Mouse (Mus musculus) inflammation-experienced regulatory T-cells, adult 6 months (primary cell): ENCODE results near the gene Cnr2. TPM values are rescaled to one million over a fixed set of nuclear protein-coding genes. Genes with fewer than 3 reads are reported as not detected.

ENCODE experiments used
- ATAC-seq: one replicate; pipeline ENCODE4 v1.8.0; 2017
- polyA plus RNA-seq, 3 experiments: library from polyadenylated mRNA; unstranded; fragments of 100-300 nt; shearing (Covaris generic); gene quantifications; one replicate each; pipeline ENCODE4 v1.2.1; 2017

The Cnr2 gene
- polyA plus RNA-seq, 3 experiments from 2014 or later = 1.9 to 8.0 (median 7.0) TPM

- ATAC-seq = peak; percentile 84
These were observed 18.6 kb upstream of the Cnr2 start for GRCm38 (mm10) chr4:135876583-135877020.

- ATAC-seq = no peak
These were observed 17.5 kb upstream of the Cnr2 start for GRCm38 (mm10) chr4:135877742-135878141.

GRCm38 (mm10) chr4:135879021-135879420 is 16.2 kb upstream of the Cnr2 start:
- ATAC-seq = no peak

GRCm38 (mm10) chr4:135880018-135880417 is 15.2 kb upstream of the Cnr2 start:
- ATAC-seq = no peak

- no peak for ATAC-seq
These were observed 14.6 kb upstream of the Cnr2 start for GRCm38 (mm10) chr4:135880576-135880975.

- ATAC-seq = no peak
These were observed 13.2 kb upstream of the Cnr2 start for GRCm38 (mm10) chr4:135882023-135882422.

GRCm38 (mm10) chr4:135883401-135883851 is 11.8 kb upstream of the Cnr2 start:
- ATAC-seq = no peak

- peak; percentile 32 for ATAC-seq
These were observed 11.2 kb upstream of the Cnr2 start for GRCm38 (mm10) chr4:135883881-135884516.

- ATAC-seq = no peak
These were observed 10.7 kb upstream of the Cnr2 start for GRCm38 (mm10) chr4:135884531-135884930.

- no peak for ATAC-seq
These were observed 9.5 kb upstream of the Cnr2 start for GRCm38 (mm10) chr4:135885676-135886075.

- no peak for ATAC-seq
These were observed 9.0 kb upstream of the Cnr2 start for GRCm38 (mm10) chr4:135886184-135886583.

GRCm38 (mm10) chr4:135888448-135889057 is 6.6 kb upstream of the Cnr2 start:
- ATAC-seq = no peak

- no peak for ATAC-seq
These were observed 5.9 kb upstream of the Cnr2 start for GRCm38 (mm10) chr4:135889146-135889883.

- peak; percentile 99 for ATAC-seq
These were observed 5.3 kb upstream of the Cnr2 start for GRCm38 (mm10) chr4:135889884-135890283.

- ATAC-seq = no peak
These were observed 3.7 kb upstream of the Cnr2 start for GRCm38 (mm10) chr4:135891539-135891938.

GRCm38 (mm10) chr4:135892884-135893283 is 2.3 kb upstream of the Cnr2 start:
- no peak for ATAC-seq

GRCm38 (mm10) chr4:135896157-135896556 is 963 bp downstream of the Cnr2 start:
- ATAC-seq = peak; percentile 14

- ATAC-seq = peak; percentile 93
These were observed 3.3 kb downstream of the Cnr2 start for GRCm38 (mm10) chr4:135898380-135899049.

GRCm38 (mm10) chr4:135899050-135899448 is 3.9 kb downstream of the Cnr2 start:
- no peak for ATAC-seq

- ATAC-seq = no peak
These were observed 4.8 kb downstream of the Cnr2 start for GRCm38 (mm10) chr4:135900008-135900407.

GRCm38 (mm10) chr4:135902606-135903242 is 7.5 kb downstream of the Cnr2 start:
- no peak for ATAC-seq

- ATAC-seq = peak; percentile 28
These were observed 9.6 kb downstream of the Cnr2 start for GRCm38 (mm10) chr4:135904810-135905209.

- no peak for ATAC-seq
These were observed 11.4 kb downstream of the Cnr2 start for GRCm38 (mm10) chr4:135906633-135907032.
